Mouse (Mus musculus) kidney, adult 9 months (tissue): ENCODE results near the gene Smok3b.

Experiments
- DNase-seq: peaks from one replicate; pipeline ENCODE4 v3.0.0; 2022

The Smok3b gene

DNA sequence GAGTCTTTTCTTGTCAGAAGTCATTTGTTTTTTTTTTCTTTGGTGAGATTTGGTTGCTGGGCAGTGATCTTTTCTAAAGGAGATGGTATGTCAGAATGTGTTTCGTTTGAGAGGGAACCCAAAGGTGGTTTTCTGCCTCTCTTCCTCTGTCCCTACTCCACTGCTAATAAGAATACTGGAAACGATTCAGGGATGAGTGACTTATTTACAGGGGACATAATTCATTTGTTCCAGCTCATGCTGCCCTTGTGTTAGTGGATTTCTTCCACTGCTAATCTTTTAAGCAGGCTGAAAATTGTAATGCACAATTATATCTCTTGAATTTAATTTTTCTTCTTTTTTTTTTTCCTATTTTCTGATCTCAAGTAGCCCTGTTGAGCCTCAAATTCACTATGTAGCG is 65.6 kb downstream of the Smok3b start:
- DNase-seq = peak; percentile 83

- peak; percentile 87 for DNase-seq
These were observed 67.1 kb downstream of the Smok3b start for GRCm38 (mm10) chr5:138088366-138088765.

GRCm38 (mm10) chr5:138089108-138089551 is 67.9 kb downstream of the Smok3b start:
- DNase-seq = peak; percentile 94

DNA sequence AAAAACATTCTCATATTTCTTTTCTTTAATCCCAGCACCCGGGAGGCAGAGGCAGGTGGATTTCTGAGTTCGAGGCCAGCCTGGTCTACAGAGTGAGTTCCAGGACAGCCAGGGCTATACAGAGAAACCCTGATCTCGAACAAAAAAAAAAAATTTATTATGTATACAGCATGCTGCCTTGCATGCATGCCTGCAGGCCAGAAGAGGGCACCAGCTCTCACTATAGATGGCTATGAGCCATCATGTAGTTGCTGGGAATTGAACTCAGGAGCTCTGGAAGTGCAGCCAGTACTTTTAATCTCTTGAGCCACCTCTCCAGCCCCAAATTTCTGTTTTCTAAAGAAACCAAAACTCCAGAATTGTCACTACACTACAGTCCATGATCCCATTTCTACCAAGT is 69.0 kb downstream of the Smok3b start:
- peak; percentile 34 for DNase-seq

GRCm38 (mm10) chr5:138090737-138091136 is 69.5 kb downstream of the Smok3b start:
- DNase-seq = no peak

DNA sequence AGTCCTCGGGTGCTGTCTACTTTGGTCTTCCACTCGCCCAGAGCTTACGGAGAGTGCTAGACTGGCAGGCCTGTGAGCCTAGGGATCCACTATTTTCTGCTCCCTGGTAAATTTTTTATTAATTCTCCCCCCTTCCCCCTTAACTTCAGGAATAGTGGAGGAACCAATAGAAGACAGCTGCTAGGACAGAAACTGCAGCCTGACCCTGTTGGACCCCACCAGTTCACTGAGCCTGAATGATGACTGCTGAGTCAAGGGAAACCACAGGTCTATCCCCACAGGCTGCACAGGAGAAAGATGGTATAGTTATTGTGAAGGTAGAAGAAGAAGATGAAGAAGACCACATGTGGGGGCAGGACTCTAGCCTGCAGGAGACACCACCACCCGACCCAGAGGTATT is 71.5 kb downstream of the Smok3b start:
- DNase-seq = peak; percentile 55

GRCm38 (mm10) chr5:138094474-138094873 is 73.2 kb downstream of the Smok3b start:
- DNase-seq = no peak
